Mouse (Mus musculus) lung, embryonic 14.5 days (tissue): ENCODE measurements around the gene Insc. TPM values are rescaled to one million over a fixed set of nuclear protein-coding genes. Genes with fewer than 3 reads are reported as not detected.
A peak's percentile ranks its signal among the peaks of the same experiment; 100 is the strongest.

Experiments
- ATAC-seq: fragments of 200-750 bp; cut with Nextera tagmentation; 2 replicates; pipeline ENCODE4 v1.8.0; 2017; ENCODE audit warnings: mild to moderate bottlenecking, moderate TSS enrichment, moderate library complexity; ENCODE audit not compliant: insufficient read depth
- DNase-seq: peaks from one replicate; pipeline ENCODE4 v3.0.0-alpha.2; 2015
- H3K27ac ChIP-seq: fragments of 300-500 bp; sonication (generic); 2 replicates; pipeline ENCODE4 v1.5.1; 2014; ENCODE audit warnings: low read depth, mild to moderate bottlenecking, moderate library complexity
- H3K27me3 ChIP-seq: fragments of 300-500 bp; sonication (generic); 2 replicates; pipeline ENCODE4 v1.6.1; 2014; ENCODE audit warnings: low read length, control low read depth; ENCODE audit not compliant: insufficient read depth
- H3K36me3 ChIP-seq: fragments of 300-500 bp; sonication (generic); 2 replicates; pipeline ENCODE4 v1.6.1; 2014; ENCODE audit warnings: control low read depth; ENCODE audit not compliant: insufficient read depth
- H3K4me1 ChIP-seq: fragments of 300-500 bp; sonication (generic); 2 replicates; pipeline ENCODE4 v1.6.1; 2014; ENCODE audit warnings: antibody characterized with exemption, control low read depth; ENCODE audit not compliant: insufficient read depth
- H3K4me2 ChIP-seq: fragments of 300-500 bp; sonication (generic); 2 replicates; pipeline ENCODE4 v1.6.1; 2014; ENCODE audit warnings: mild to moderate bottlenecking
- H3K4me3 ChIP-seq: fragments of 300-500 bp; sonication (generic); 2 replicates; pipeline ENCODE4 v1.5.1; 2014; ENCODE audit warnings: low read depth, low read length
- H3K9ac ChIP-seq: fragments of 300-500 bp; sonication (generic); 2 replicates; pipeline ENCODE4 v1.6.1; 2014
- H3K9me3 ChIP-seq: fragments of 300-500 bp; sonication (generic); 2 replicates; pipeline ENCODE4 v1.6.1; 2016; ENCODE audit warnings: low read depth, low read length, control low read depth
- CTCF ChIP-seq: IDR thresholded peaks from 2 replicates; pipeline ENCODE4 v1.5.1; 2016; ENCODE audit warnings: antibody characterized with exemption, low read depth
- WGBS: fragments of 180-500 bp; shearing (Covaris S2); extraction: QIAGEN DNeasy Blood & Tissue Kit; methylation state at CpG from one replicate; pipeline ENCODE4 v1.1.7; 2014; 5-methylcytosine and 5-hydroxymethylcytosine counted together
- polyA plus RNA-seq: library from polyadenylated mRNA; unstranded; fragments of >200 nt; fragmentation: Nextera tagmentation; extraction: Ambion mirVana; gene quantifications from 2 replicates; pipeline ENCODE4 v1.2.1, GENCODE M21; 2014

The Insc gene
- polyA plus RNA-seq, 1 experiment from 2014 or later: 3.3 TPM

- DNase-seq: no peak
- Histone ChIP-seq H3K27me3 (no peaks in the 10 kb centered on the region), H3K4me3 (no peak overlapping the region), H3K27ac (no peak overlapping the region), H3K4me1 (no peaks in the 10 kb centered on the region; the same call in 1 of the 2 replicates), H3K36me3 (no peaks in the 10 kb centered on the region), H3K4me2 (no peak overlapping the region), H3K9ac (no peak overlapping the region), H3K9me3 (no peaks in the 10 kb centered on the region)
- ATAC-seq: no peak
- 64% methylated on average over 4 of the region's 4 CpGs for WGBS
- TF ChIP-seq CTCF: no peak
Measured at GRCm38 (mm10) chr7:114886933-114887332, 143.4 kb downstream of the Insc start.

DNA sequence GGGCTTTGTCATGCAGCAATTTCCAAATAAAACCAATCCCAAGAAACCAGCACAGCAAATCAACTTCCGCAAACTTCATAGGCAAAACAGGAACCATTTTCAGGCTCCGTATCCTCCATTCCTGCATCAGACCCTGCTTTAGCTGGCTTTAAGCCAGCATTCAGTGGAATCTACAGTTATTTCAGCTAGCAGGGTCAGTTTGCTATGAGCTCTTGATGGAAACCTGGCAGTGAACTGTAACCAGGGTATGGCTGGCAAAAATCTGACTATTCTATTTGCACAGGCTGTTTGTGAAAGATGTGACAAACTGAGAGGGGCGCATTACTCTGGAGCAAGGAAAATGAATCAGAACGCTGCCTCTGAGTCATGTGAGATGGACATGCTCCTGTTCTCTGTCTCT lies 146.7 kb downstream of the Insc start:
- H3K4me2 ChIP-seq: no peak overlapping the region
- H3K4me3 ChIP-seq: no peak overlapping the region
- H3K9me3 ChIP-seq: no peaks in the 10 kb centered on the region
- H3K27me3 ChIP-seq: no peaks in the 10 kb centered on the region
- no peak for TF ChIP-seq CTCF
- DNase-seq: peak; percentile 61
- no peak overlapping the region for H3K27ac ChIP-seq
- H3K9ac ChIP-seq: no peak overlapping the region
- no peaks in the 10 kb centered on the region for H3K36me3 ChIP-seq
- WGBS: 73% methylated on average over 4 of the region's 4 CpGs
- peak; percentile 54; the same call in 1 of the 2 replicates for ATAC-seq
- H3K4me1 ChIP-seq: no peaks in the 10 kb centered on the region; the same call in 1 of the 2 replicates

DNA sequence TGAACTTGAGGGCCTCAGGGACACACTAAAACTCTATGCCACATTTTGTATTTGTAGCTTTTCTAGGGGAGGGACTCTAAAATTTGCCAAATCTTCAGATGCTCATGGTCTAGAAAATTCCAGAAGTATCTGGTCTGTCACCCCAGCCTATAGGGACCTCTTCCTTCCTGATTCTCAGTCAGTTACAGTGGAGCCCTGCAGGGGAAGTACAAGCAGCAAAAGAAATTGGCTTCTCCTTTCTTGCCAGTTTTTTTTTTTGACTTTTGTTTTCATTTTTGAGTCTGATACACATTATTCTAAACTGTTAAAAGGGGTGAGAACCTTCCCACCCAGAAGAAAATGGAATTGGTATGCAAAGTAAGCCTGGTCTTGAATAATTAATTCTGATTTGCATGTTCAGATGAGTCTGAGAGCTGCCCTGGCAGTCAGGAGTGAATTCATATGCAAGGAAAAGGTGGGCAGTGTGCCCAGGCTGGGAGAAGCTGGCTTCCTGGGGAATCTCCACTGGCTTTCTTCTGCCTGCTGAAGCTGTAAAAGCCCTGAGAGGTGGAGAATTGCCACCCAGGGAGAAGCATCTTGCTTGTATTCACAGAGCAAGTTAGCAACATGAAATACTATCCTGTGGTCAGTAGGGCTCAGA lies 149.2 kb downstream of the Insc start:
- DNase-seq: peak; percentile 42
- TF ChIP-seq CTCF: no peak
- no peak for ATAC-seq
- Histone ChIP-seq H3K27ac (no peak overlapping the region), H3K9me3 (no peaks in the 10 kb centered on the region), H3K27me3 (no peaks in the 10 kb centered on the region), H3K4me1 (no peaks in the 10 kb centered on the region; the same call in 1 of the 2 replicates), H3K36me3 (no peaks in the 10 kb centered on the region), H3K9ac (no peak overlapping the region), H3K4me3 (no peak overlapping the region), H3K4me2 (no peak overlapping the region)

GRCm38 (mm10) chr7:114893889-114894288 lies 150.4 kb downstream of the Insc start:
- Histone ChIP-seq H3K27ac (no peak overlapping the region), H3K4me2 (no peak overlapping the region), H3K36me3 (no peaks in the 10 kb centered on the region), H3K4me1 (no peaks in the 10 kb centered on the region; the same call in 1 of the 2 replicates), H3K9ac (no peak overlapping the region), H3K4me3 (no peak overlapping the region), H3K9me3 (no peaks in the 10 kb centered on the region), H3K27me3 (no peaks in the 10 kb centered on the region)
- 70% methylated on average over 1 of the region's 1 CpGs for whole genome bisulfite sequencing
- DNase-seq (no peak), ATAC-seq (no peak)
- no peak for TF ChIP-seq CTCF

GRCm38 (mm10) chr7:114896966-114897697 lies 153.6 kb downstream of the Insc start:
- WGBS: 62% methylated on average over 15 of the region's 15 CpGs
- ATAC-seq (no peak), DNase-seq (peak; percentile 11)
- H3K27me3 ChIP-seq: no peaks in the 10 kb centered on the region
- H3K4me1 ChIP-seq: no peaks in the 10 kb centered on the region
- no peaks in the 10 kb centered on the region for H3K9me3 ChIP-seq
- H3K4me3 ChIP-seq: no peak overlapping the region
- no peak overlapping the region for H3K9ac ChIP-seq
- H3K36me3 ChIP-seq: no peaks in the 10 kb centered on the region
- no peak for TF ChIP-seq CTCF
- H3K27ac ChIP-seq: no peak overlapping the region
- H3K4me2 ChIP-seq: no peak overlapping the region

Other genes starting within 250 kb of the Insc start
- gene Cyp2r1, start 180.7 kb upstream of the Insc start, polyA plus RNA-seq: 2.4 and 2.7 TPM in 2 replicates
- 1.5 and 2.2 TPM in 2 replicates for gene Calca, start 107.3 kb upstream of the Insc start, polyA plus RNA-seq
- 0.38 and 0.53 TPM in 2 replicates for gene Calcb, start 25.1 kb upstream of the Insc start, polyA plus RNA-seq